Mouse (Mus musculus) monocyte, adult 2 months (primary cell): ENCODE measurements at regions not wholly inside any gene's neighbourhood (a gene's known extent, or its start where the extent isn't known, plus 50 kb on each side); places are given as distances from the start of the nearest gene placed in this dataset.
A peak's percentile ranks its signal among the peaks of the same experiment; 100 is the strongest.

Experiments
- DNase-seq, 2 experiments: peaks; one replicate each; pipeline ENCODE4 v3.0.0; 2022; ENCODE audit warnings: low spot score in 2 of 2, low read depth in 1 of 2

DNA sequence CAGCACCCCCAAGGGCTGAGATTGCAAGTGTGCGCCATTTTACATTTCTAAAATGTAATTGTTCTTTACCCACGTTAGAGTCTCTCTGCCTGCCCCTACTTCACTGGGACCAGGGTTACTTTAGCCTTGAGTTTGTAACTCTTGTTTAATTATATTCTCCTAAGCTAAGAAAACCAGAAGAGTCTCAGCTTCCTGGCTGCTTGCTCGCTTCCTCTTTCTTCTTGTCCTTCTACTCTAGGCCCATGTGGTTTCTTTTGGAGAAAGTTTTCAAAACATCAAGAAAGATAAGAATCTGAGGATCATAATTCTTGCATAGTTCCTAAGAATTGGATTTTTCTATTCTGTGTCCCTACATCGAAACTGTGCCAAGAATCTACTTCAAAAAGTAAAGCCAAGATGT, 228.6 kb downstream of the Tmsb4x start:
- no peak for DNase-seq

DNA sequence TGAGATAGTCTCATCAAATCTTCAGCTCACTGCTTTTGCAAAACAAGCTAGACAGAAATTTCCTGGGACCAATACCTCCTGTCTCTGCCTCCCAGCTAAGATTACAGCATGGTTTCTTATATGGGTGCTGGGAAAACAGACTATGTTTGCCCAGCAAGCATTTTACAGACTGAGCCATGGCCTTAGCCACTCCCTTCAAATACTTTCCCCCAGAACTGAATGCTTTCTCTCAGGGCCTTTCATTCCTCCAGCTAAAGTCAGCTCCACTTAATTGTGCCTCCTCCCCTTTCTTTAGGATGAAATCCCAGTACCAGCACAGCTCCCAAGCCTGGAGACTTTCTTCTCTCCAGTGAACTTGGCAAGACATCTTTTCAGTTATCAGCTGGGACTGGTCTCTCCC, 232.1 kb downstream of the Tmsb4x start:
- DNase-seq = no peak

DNA sequence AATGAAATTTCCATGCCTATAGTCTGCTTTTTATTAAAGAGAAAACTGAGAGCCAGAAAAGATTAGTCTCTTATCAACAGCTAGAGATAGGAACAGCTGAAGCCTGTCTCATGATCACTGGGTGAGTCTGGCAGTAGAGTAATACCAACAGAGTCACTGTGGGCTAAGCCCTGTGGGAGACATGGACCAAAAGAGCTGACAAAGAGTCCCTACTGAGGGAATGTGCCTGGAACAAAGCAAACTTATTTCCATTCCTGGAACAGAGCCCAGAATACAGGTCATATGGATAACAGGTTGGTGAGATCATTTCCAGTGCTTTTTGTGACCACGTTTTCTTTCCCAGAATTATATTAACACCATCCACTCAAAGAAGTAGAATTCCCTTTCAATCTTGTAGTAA, 237.4 kb downstream of the Tmsb4x start:
- DNase-seq = no peak

DNA sequence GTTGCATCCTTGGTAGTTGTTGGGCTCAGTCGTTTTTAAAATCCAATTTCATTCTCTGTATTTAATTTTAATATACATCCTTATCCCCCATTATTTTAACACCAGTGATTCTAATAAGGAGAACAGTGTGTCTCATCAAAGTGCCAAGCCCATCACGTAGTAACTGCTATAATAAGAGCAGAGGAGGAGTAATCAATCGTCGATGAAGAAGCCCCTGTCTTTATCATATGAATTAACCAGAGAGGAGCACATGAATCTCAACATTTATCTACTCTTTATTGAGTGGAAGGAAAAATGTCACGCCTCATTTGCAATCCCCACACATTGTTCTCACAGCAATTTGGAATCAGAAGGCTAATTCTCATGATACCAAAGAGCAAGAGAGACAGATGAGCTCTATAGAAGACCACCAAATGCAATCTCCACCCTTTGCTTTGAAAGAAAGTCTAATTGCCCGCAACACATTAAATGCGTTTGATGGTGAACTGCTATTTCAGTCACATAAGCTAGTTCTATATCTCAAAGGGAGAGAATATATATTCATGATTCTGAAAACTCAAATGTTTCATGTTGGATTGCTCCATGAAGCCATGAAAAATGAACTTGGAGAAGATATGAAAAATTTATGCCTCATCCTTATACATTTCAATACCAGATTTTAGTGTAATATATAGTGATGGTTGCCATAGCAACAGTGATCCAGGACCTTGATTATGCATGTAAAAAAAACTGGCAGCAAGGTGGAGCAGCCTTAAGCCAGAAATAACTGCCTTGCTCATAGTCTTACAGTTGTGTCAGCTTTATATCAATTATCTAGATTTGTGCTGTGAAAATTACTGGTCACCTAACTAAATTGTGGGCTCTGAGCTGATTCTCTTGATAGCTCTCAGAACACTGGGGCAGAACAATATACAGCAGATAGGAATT, 244.2 kb downstream of the Tmsb4x start:
- DNase-seq = no peak

DNA sequence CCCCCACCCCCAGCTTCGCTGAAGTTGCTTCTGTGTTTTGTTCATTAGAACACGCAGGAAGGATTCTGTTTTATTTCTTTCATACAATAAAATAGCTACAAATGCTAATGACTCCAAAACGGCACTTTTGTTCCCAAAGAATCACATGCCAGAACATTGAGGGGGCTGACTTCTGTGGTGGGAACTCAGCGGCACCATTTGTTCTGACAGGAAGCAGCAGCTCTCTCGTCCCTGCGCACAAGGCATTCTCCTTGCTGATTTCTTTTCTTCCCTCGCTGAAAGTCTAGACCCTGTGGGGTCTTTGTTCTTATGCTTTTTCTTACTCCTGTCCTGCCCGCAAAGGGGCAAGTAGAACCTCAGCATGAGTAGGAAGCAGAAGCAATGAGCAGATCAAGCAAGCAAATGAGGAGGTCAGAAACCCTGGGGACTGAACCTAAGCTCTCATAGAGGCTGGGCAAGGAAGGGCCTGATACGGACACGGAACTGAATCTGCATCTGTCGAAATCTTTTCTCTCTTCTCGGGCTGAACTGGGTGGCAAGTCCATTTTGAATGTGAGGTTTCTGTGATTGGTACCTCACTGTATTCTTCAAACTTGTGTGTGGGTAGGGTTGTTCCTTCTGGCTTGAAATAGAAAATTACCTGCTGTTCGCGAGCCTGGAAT, 256.5 kb downstream of the Tmsb4x start:
- DNase-seq = peak in 1 of 2 experiments; percentile 18

DNA sequence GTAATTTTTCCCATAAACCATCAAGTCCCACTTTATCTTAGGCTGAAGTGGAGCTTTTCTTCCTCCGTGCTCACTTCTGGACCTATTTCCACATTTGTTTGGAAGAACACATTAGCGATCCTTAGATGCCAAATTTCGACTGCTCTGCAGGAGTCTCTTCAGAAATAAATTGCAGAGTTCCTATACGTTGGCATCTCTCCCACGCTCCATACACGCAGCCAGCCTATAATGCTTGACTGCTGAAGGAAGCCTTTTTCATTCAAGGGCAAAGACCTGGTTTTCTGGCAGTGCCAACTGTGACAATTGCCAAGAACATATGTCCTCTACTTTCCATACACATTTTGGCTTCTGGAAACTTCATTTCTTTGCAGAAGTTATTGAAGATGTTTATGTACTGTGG, 258.1 kb downstream of the Tmsb4x start:
- no peak for DNase-seq

DNA sequence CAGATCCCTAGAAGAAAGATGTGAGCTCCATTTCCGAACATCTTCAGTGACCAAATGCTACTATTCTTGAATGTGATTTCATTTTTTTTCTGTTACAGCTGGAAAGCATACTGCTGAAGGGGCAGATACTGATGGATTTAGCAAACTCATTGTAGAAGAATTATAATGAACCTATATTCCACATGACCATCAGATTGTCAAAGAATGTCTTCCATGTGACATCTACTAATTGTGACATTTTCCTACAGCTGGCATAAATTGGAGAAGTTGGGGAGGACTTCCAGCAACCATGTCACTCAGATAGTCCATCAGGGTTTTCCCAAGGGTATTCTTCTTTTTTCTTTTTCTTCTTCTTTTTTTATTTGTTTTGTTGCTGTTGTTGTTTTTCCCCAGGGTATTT, 263.2 kb downstream of the Tmsb4x start:
- DNase-seq = no peak

DNA sequence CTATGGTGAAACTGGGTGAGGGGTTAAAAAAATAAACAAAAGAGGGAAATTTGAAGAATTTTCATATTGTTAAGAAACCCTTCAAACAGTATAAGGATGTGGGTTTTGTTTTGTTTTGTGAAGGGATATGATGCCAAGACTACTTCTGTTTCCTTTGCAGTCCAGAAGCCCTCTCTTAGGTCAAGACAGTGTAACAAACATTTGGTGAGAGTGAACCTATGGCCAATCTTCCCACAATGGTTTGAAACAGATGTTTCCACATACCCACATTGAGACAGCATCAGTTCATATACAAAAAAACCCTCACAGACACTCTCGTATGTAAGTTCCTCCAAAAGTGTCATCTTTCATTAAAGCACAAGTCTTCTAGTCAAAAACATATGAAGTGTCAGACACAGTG, 263.6 kb downstream of the Tmsb4x start:
- DNase-seq = no peak

DNA sequence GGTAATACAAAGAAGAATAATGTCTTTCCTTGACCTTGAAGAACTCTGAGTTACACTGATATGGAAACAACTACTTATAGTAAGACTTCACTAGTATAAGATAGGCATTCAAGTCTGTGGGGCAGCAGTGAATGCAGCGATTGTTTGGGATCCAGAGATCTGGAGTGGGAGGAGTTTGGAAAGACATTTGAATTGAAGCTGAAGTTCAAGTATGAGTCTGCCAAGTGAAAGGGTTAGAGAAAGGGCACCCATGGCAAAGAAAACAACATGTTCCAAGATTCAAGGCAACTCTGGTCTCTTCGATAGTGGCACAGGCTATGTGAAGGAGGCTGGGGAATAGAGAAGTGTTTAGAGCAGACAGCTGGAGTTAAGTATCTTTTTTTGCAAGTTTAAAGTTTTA, 275.3 kb downstream of the Tmsb4x start:
- DNase-seq = no peak

DNA sequence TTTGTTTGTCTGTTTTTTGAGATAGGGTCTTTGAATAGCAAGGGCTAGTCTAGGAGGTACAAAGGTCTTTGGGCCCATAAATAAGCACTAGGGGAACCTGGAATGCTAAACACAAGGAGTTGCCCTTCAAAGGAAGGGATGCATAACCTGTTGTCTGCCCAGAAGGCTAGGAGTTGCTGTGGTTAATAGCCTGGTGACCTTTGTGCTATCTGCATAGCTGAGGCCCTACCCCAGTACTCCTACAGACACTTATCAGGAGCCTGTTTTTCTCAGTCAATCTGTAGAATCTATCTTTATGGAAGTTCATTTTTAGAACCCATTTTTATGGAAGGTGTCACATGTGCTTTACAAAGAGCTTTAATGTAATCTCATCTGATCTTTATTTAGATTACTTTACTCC, 276.6 kb downstream of the Tmsb4x start:
- no peak for DNase-seq

DNA sequence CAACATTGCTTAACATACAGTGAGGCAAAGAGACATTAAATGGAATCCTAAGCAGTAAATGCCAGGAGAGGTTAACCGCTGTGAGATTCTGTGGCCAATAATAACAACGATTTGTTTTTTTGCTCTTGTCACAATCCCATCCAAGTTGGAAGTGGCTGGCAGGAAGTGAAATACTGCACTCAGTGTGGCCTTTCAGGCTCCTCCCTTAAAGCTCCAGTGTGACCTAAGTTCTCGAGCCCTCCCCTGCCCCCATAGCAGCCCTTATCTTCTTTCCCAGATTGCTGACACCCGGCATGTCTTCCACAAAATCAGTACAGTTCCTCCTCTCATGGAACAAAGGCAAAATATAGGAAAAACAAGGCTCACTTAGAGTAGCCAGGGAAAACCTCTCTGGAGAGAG, 278.1 kb downstream of the Tmsb4x start:
- no peak for DNase-seq

DNA sequence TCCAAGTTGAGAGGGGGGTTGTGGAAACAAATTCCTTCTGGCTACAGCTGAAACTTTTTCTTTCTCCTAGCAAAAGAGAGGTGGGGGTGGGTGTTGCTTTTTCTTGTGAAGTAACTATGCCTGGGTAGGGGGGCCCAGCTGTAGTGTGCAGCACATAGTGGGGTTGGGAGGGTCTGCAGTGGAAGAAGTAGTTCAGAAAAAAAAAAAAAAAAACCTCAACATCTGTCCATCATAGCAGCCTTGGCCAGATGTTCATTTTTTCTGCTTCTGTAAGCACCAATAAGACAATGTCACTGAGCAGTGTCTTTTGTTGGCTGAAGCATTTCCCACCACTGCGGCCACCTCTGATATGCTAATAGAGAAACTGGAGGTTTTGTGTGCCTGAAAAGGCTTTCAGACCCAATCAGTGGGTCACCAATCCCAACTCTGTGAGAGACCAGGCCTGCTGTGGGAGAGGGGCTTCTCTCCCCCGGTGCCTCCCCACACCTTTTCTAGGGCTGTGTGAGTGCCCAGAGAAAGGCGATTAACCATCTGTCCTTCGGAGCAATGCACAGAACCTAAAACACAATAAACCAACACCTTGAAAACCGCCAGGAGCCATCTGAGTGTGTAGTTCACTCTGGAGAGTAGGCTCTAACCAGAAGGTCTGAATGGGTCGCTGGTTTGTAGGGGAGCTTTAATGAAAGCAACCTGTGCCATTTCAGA, 279.2 kb downstream of the Tmsb4x start:
- DNase-seq = no peak

DNA sequence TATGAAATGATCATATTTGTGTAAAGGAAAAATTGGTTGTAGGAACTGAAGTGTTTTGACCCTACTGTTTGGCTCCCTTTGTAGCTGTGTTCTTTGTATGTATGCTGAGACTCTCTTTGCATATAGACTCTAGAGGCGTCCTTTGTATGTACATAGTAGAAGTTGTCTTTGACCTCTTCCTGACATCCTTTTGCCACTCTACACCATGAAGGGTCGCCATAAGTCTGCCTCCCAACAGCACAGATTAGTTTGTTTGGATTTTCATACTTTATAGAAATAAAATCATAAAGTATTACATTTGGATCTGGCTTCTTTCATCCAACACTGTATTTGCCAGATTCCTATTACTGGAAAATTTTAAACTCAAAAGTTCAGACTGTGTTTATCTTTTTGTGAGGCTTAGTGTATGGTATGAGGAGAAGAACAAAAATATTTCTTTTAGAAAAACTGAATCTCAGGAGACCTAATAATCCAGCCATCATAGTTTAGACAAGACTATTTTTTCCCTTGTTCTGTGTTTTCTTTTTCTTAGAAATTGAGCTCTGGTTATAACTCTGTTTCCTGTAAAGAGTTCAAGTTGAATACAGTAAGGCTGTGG, 293.7 kb downstream of the Tmsb4x start:
- DNase-seq = no peak

DNA sequence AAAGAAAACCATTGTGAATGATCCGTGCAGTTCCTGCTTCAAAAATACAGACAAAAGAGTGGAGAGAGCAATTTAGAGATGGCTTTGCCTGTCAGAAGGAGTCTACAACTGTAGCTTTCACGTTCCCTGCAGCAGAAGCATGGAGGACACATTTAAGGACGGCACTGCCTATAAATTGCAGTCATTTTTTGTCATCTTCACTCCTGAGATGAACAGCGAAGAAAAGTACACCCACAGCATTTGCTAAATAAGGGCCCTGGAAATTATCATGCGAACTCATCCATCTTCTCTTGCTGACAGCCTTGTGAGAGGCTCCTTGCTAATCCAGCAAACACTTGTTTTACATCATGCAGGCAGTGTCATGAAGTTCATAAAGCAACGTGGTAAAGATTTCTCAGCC, 302.5 kb downstream of the Tmsb4x start:
- no peak for DNase-seq

DNA sequence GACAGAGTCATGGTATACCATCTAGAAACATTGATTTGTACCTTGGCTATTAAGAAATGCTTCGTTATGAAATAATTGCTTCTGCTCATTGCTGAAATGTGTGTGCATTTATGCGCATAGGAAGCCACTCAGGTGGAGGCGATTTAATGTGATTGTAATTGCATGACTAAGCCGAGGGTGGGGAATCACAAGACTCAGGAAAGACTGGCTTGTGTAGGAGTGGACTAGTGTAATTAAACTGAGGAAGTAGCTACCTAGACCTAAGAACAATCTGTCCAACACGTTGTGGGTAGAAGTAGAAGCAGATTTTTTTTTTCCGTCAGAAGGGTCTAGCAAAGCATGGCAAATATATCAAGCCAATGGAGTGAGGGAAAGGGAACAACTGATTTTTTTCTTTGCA, 308.4 kb downstream of the Tmsb4x start:
- no peak for DNase-seq

DNA sequence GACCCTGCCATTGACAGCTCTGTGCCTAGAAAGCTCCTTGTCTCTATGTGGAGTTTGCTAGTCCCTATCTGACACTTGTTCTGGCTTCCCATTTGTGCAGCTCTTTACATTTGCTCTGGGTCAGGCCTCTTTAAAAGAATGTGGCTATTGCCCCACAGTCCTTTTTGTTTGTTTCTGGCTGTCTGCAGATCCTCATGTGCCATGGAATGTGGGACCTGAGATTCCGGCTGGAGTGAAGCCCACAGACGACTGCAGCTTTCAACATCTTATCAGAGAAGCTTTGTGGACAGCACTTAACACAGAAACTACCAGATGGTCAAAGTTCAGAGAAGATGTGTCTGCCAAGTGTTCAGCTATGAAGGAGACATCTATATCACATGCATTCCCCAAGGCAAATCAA, 309.7 kb upstream of the Egfl6 start:
- DNase-seq = no peak

DNA sequence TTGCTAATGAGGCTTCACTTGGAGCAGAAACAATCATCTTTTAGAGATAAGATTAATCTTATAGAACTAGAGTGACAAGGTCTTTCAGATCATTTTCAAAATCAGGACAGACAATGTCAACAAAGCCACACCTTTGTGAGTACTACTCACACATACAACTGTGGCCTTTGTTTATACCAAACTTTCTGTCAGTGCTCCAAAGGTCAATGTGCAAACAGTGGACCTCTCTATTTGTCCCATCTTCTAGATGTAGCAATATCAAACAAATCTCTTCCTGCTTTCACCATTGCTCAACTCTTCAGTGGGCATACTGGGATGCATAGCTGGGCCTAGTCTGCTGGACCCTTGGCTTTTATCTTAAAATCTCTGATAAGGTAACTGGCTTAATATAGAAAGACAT, 300.9 kb upstream of the Egfl6 start:
- no peak for DNase-seq

DNA sequence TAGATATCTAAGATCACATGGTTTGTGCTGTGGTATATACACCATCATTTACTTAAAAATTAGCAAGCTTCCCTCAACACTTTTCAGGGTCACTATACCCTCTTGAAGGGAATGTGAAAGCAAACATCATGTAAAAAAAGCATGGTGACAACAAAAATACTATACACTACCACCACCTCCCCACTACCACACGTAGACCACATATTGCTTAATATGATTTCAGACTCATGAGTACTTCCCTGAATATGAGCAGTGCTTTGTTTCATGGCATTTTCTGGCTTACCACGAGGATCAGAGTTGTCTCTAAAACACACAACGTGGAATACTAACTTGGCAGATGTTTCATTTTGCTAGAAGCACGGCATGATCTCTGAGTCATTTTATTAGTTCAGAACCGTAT, 284.0 kb upstream of the Egfl6 start:
- no peak for DNase-seq

DNA sequence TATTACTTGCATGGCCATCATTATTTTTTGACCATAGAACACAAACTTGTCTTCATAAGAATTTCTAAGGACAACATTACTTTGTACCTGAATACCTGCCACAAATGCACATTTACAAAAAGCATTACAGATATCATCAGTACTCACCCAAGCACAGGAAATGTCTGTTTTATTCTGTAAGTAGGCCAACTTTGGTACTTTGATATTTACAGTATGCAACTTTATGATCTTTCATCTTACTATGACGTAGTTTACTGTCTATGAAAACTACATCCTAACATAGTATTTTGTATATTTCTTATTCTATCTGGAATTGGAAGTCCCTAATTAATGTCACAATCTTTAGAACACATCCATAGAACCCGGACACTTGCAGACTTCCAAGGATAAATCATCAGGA, 282.2 kb upstream of the Egfl6 start:
- DNase-seq = no peak
